Mouse (Mus musculus): ENCODE results near the gene Foxm1. TPM values are rescaled to one million over a fixed set of nuclear protein-coding genes. Genes with fewer than 3 reads are reported as not detected.

Foxm1 gene
- polyA plus RNA-seq, 1 experiment from 2014 or later = 34.9 TPM

DNA sequence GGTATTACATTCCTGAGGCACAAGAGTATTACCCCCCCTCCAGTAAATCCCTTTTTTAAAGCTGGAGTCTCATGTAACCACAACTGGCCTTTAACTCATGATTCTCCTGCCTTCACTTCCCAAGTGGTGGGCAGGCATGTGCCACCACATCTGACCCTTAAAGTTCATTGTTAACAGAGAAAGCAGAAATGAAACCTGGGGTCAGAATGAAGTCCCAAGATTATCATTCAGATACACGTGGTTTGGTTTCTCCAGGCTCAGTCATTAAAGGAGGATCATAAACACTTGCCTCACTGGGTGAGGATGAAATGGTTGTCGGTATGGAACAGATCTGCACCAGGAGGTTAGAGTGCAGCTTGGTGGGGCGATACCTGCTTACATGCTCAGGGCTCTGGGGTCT is 18.5 kb downstream of the Foxm1 start:
- Histone ChIP-seq H3K9me3 (ENCODE audit: control insufficient read depth, low read depth, low read length) (no peaks in the 10 kb centered on the region), H3K9ac (replicated peaks; ENCODE audit: low read depth, low read length) (no peak overlapping the region), H3K4me2 (replicated peaks; ENCODE audit: low read depth, low read length) (no peak overlapping the region), H3K4me1 (ENCODE audit: control insufficient read depth, insufficient read depth, low read length) (no peaks in the 10 kb centered on the region), H3K36me3 (ENCODE audit: control insufficient read depth, insufficient read depth, low read length) (peaks cover 7% of the 10 kb centered on the region; the same call in 1 of the 2 replicates), H3K4me3 (ENCODE audit: low read depth, low read length) (no peak overlapping the region), H3K27me3 (ENCODE audit: control insufficient read depth, insufficient read depth, low read length) (no peaks in the 10 kb centered on the region), H3K27ac (ENCODE audit: low read length) (no peak overlapping the region)
- 72% methylated on average over 3 of the region's 3 CpGs for WGBS
- ATAC-seq (ENCODE audit: insufficient number of reproducible peaks, insufficient read depth, low FRiP score, low read depth) = no peak

- Histone ChIP-seq H3K27ac (ENCODE audit: low read length) (no peak overlapping the region), H3K27me3 (ENCODE audit: control insufficient read depth, insufficient read depth, low read length) (no peaks in the 10 kb centered on the region), H3K9me3 (ENCODE audit: control insufficient read depth, low read depth, low read length) (no peaks in the 10 kb centered on the region), H3K36me3 (ENCODE audit: control insufficient read depth, insufficient read depth, low read length) (no peaks in the 10 kb centered on the region), H3K4me2 (replicated peaks; ENCODE audit: low read depth, low read length) (no peak overlapping the region), H3K4me3 (ENCODE audit: low read depth, low read length) (no peak overlapping the region), H3K4me1 (ENCODE audit: control insufficient read depth, insufficient read depth, low read length) (no peaks in the 10 kb centered on the region), H3K9ac (replicated peaks; ENCODE audit: low read depth, low read length) (no peak overlapping the region)
- WGBS = 84% methylated on average over 7 of the region's 7 CpGs
- no peak for ATAC-seq (ENCODE audit: insufficient number of reproducible peaks, insufficient read depth, low FRiP score, low read depth)
Measured at GRCm38 (mm10) chr6:128383752-128384151, 21.0 kb downstream of the Foxm1 start.

DNA sequence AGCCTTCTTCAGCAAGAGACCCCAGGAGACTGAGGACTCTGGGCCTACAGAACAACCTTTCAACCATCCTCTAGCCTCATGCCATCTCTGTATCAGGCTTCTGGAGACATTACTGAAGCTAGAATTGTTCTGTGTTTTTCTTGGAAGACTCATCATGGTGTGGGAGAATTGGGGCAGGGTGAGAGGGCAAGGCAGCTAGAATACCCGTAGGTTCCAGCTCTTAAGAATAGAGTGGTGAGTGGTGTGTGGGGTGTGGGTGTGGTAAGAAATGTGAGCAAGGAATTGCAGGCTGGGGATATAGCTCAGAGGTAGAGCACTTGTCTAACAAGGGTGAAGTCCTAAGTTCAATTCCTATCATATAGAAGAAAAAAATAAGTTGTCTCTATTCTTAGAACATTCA is 22.3 kb downstream of the Foxm1 start:
- H3K9ac ChIP-seq (replicated peaks; ENCODE audit: low read depth, low read length) = no peak overlapping the region
- no peak for ATAC-seq (ENCODE audit: insufficient number of reproducible peaks, insufficient read depth, low FRiP score, low read depth)
- H3K4me1 ChIP-seq (ENCODE audit: control insufficient read depth, insufficient read depth, low read length) = no peaks in the 10 kb centered on the region
- H3K4me3 ChIP-seq (ENCODE audit: low read depth, low read length) = no peak overlapping the region
- H3K36me3 ChIP-seq (ENCODE audit: control insufficient read depth, insufficient read depth, low read length) = no peaks in the 10 kb centered on the region
- H3K27ac ChIP-seq (ENCODE audit: low read length) = no peak overlapping the region
- WGBS = 80% methylated on average over 1 of the region's 1 CpGs
- no peaks in the 10 kb centered on the region for H3K27me3 ChIP-seq (ENCODE audit: control insufficient read depth, insufficient read depth, low read length)
- H3K4me2 ChIP-seq (replicated peaks; ENCODE audit: low read depth, low read length) = no peak overlapping the region
- H3K9me3 ChIP-seq (ENCODE audit: control insufficient read depth, low read depth, low read length) = no peaks in the 10 kb centered on the region

- no peak overlapping the region for H3K9ac ChIP-seq (replicated peaks; ENCODE audit: low read depth, low read length)
- H3K27me3 ChIP-seq (ENCODE audit: control insufficient read depth, insufficient read depth, low read length) = no peaks in the 10 kb centered on the region
- no peak overlapping the region for H3K27ac ChIP-seq (ENCODE audit: low read length)
- whole genome bisulfite sequencing = 80% methylated on average over 1 of the region's 1 CpGs
- no peaks in the 10 kb centered on the region for H3K36me3 ChIP-seq (ENCODE audit: control insufficient read depth, insufficient read depth, low read length)
- ATAC-seq (ENCODE audit: insufficient number of reproducible peaks, insufficient read depth, low FRiP score, low read depth) = no peak
- H3K4me1 ChIP-seq (ENCODE audit: control insufficient read depth, insufficient read depth, low read length) = no peaks in the 10 kb centered on the region
- no peak overlapping the region for H3K4me3 ChIP-seq (ENCODE audit: low read depth, low read length)
- H3K9me3 ChIP-seq (ENCODE audit: control insufficient read depth, low read depth, low read length) = no peaks in the 10 kb centered on the region
- H3K4me2 ChIP-seq (replicated peaks; ENCODE audit: low read depth, low read length) = no peak overlapping the region
Measured at GRCm38 (mm10) chr6:128389185-128389584, 26.4 kb downstream of the Foxm1 start.

- H3K4me1 ChIP-seq (ENCODE audit: control insufficient read depth, insufficient read depth, low read length) = no peaks in the 10 kb centered on the region
- H3K9ac ChIP-seq (replicated peaks; ENCODE audit: low read depth, low read length) = no peak overlapping the region
- no peak overlapping the region for H3K4me3 ChIP-seq (ENCODE audit: low read depth, low read length)
- H3K36me3 ChIP-seq (ENCODE audit: control insufficient read depth, insufficient read depth, low read length) = no peaks in the 10 kb centered on the region
- no peak for ATAC-seq (ENCODE audit: insufficient number of reproducible peaks, insufficient read depth, low FRiP score, low read depth)
- no peaks in the 10 kb centered on the region for H3K9me3 ChIP-seq (ENCODE audit: control insufficient read depth, low read depth, low read length)
- no peaks in the 10 kb centered on the region for H3K27me3 ChIP-seq (ENCODE audit: control insufficient read depth, insufficient read depth, low read length)
- no peak overlapping the region for H3K27ac ChIP-seq (ENCODE audit: low read length)
- WGBS = 44% methylated on average over 1 of the region's 1 CpGs
- no peak overlapping the region for H3K4me2 ChIP-seq (replicated peaks; ENCODE audit: low read depth, low read length)
Measured at GRCm38 (mm10) chr6:128390683-128391082, 27.9 kb downstream of the Foxm1 start.

DNA sequence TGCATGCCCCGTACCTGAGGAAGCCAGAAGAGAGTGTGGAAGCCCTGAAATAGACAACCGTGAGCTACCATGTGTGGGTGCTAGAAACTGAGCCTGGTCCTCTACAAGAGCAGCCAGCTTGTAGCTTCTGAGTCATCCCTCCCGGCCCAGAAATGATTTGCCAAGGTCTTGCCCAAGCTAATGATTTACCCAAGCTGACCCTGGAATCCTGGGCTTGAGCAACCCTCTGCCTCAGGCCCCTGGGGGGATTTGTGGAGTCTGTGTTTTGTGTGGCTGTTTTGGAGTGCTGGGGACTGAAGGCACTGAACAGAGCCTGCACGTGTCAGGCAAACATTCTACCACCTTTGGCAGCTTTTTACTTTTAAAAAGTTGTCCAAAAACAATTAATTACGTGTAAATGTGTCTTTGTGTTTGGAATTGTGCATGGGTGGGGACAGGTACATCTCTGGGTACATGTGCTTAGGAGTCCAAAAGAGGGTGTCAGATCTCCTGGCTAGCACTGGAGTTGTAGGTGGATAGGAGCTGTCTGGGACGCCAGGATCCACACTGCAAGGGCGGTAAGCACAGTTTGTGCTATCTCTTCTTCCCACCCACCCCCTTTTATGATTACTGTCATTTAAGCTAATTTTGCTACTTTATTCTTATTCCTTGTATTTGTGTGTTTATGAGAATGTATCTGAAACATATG is 35.0 kb downstream of the Foxm1 start:
- no peak overlapping the region for H3K27ac ChIP-seq (ENCODE audit: low read length)
- no peak for ATAC-seq (ENCODE audit: insufficient number of reproducible peaks, insufficient read depth, low FRiP score, low read depth)
- H3K9ac ChIP-seq (replicated peaks; ENCODE audit: low read depth, low read length) = no peak overlapping the region
- no peaks in the 10 kb centered on the region for H3K9me3 ChIP-seq (ENCODE audit: control insufficient read depth, low read depth, low read length)
- H3K4me3 ChIP-seq (ENCODE audit: low read depth, low read length) = no peak overlapping the region
- H3K27me3 ChIP-seq (ENCODE audit: control insufficient read depth, insufficient read depth, low read length) = no peaks in the 10 kb centered on the region
- 76% methylated on average over 7 of the region's 7 CpGs for WGBS
- no peaks in the 10 kb centered on the region for H3K36me3 ChIP-seq (ENCODE audit: control insufficient read depth, insufficient read depth, low read length)
- H3K4me2 ChIP-seq (replicated peaks; ENCODE audit: low read depth, low read length) = no peak overlapping the region
- H3K4me1 ChIP-seq (ENCODE audit: control insufficient read depth, insufficient read depth, low read length) = peaks cover 2% of the 10 kb centered on the region; the same call in 1 of the 2 replicates

GRCm38 (mm10) chr6:128398996-128399395 is 36.2 kb downstream of the Foxm1 start, which contains the start of gene Nrip2:
Nrip2 (plus strand) TSS chr6:128399296.
- peak within 1 kb of the TSS; percentile 39 for H3K4me2 ChIP-seq (replicated peaks; ENCODE audit: low read depth, low read length)
- ATAC-seq (ENCODE audit: insufficient number of reproducible peaks, insufficient read depth, low FRiP score, low read depth) = no peak
- H3K4me1 ChIP-seq (ENCODE audit: control insufficient read depth, insufficient read depth, low read length) = peaks cover 2% of the 10 kb centered on the region; the same call in 1 of the 2 replicates
- H3K27me3 ChIP-seq (ENCODE audit: control insufficient read depth, insufficient read depth, low read length) = no peaks in the 10 kb centered on the region
- no peaks in the 10 kb centered on the region for H3K9me3 ChIP-seq (ENCODE audit: control insufficient read depth, low read depth, low read length)
- H3K27ac ChIP-seq (ENCODE audit: low read length) = peak within 1 kb of the TSS; percentile 23; the same call in 1 of the 2 replicates
- H3K4me3 ChIP-seq (ENCODE audit: low read depth, low read length) = peak within 1 kb of the TSS; percentile 20
- 77% methylated on average over 3 of the region's 3 CpGs for WGBS
- H3K9ac ChIP-seq (replicated peaks; ENCODE audit: low read depth, low read length) = no peak within 1 kb of the TSS
- no peaks in the 10 kb centered on the region for H3K36me3 ChIP-seq (ENCODE audit: control insufficient read depth, insufficient read depth, low read length)

GRCm38 (mm10) chr6:128399421-128400185 is 36.8 kb downstream of the Foxm1 start:
- WGBS = 22% methylated on average over 20 of the region's 21 CpGs
- ATAC-seq (ENCODE audit: insufficient number of reproducible peaks, insufficient read depth, low FRiP score, low read depth) = peak; percentile 76; the same call in 1 of the 2 replicates
- peak overlapping the region; percentile 23; the same call in 1 of the 2 replicates for H3K27ac ChIP-seq (ENCODE audit: low read length)

More at GRCm38 (mm10) chr6:128399421-128400185, 36.8 kb downstream of the Foxm1 start:
- Histone ChIP-seq H3K9ac (replicated peaks; ENCODE audit: low read depth, low read length) (no peak overlapping the region), H3K4me1 (ENCODE audit: control insufficient read depth, insufficient read depth, low read length) (peaks cover 2% of the 10 kb centered on the region; the same call in 1 of the 2 replicates), H3K4me3 (ENCODE audit: low read depth, low read length) (peak overlapping the region; percentile 20), H3K9me3 (ENCODE audit: control insufficient read depth, low read depth, low read length) (no peaks in the 10 kb centered on the region), H3K4me2 (replicated peaks; ENCODE audit: low read depth, low read length) (peak overlapping the region; percentile 39), H3K27me3 (ENCODE audit: control insufficient read depth, insufficient read depth, low read length) (no peaks in the 10 kb centered on the region), H3K36me3 (ENCODE audit: control insufficient read depth, insufficient read depth, low read length) (no peaks in the 10 kb centered on the region)

Measured in stomach, embryonic 14.5 days (tissue).